Mouse (Mus musculus) MEL (cell line): ENCODE results near the gene Tmem88. TPM values are rescaled to one million over a fixed set of nuclear protein-coding genes. Genes with fewer than 3 reads are reported as not detected.

Experiments
- DNase-seq: peaks from one replicate; pipeline ENCODE4 v3.0.0; 2011; ENCODE audit warnings: low read depth, low spot score
- H3K27ac ChIP-seq: 2 replicates; pipeline ENCODE4 v1.5.1; 2012; ENCODE audit warnings: low read depth, mild to moderate bottlenecking, control low read depth, low read length, moderate library complexity; ENCODE audit not compliant: control insufficient read depth
- H3K27me3 ChIP-seq, 2 experiments: fragments of 150-350 bp in 1 of 2; sonication (generic) in 1 of 2; 2 replicates each; pipeline ENCODE4 v1.6.1; 2012; ENCODE audit warnings: low read length in 2 of 2, mild to moderate bottlenecking in 2 of 2, improper control_type of control experiment in 1 of 2, moderate library complexity in 1 of 2; ENCODE audit not compliant: insufficient read depth in 2 of 2, control insufficient read depth in 1 of 2
- H3K36me3 ChIP-seq, 2 experiments: 2 replicates each; pipeline ENCODE4 v1.6.1; 2012 to 2014; ENCODE audit warnings: low read length in 2 of 2, improper control_type of control experiment in 1 of 2, inconsistent platforms in 1 of 2, mild to moderate bottlenecking in 1 of 2; ENCODE audit not compliant: insufficient read depth in 2 of 2, control insufficient read depth in 1 of 2
- H3K4me1 ChIP-seq, 2 experiments: fragments of 150-350 bp in 1 of 2; sonication (generic) in 1 of 2; 2 replicates each; pipeline ENCODE4 v1.6.1; 2012; ENCODE audit warnings: low read length in 2 of 2, improper control_type of control experiment in 1 of 2, mild to moderate bottlenecking in 1 of 2; ENCODE audit not compliant: insufficient read depth in 2 of 2, control insufficient read depth in 1 of 2
- H3K4me3 ChIP-seq, 2 experiments: fragments of 150-350 bp in 1 of 2; sonication (generic) in 1 of 2; 2 replicates each; pipeline ENCODE4 v1.5.1; 2012; ENCODE audit warnings: low read depth in 2 of 2, low read length in 2 of 2, mild to moderate bottlenecking in 2 of 2, moderate library complexity in 2 of 2, control low read depth in 1 of 2, improper control_type of control experiment in 1 of 2; ENCODE audit not compliant: control insufficient read depth in 1 of 2, insufficient read depth in 1 of 2
- H3K79me2 ChIP-seq: 2 replicates; pipeline ENCODE4 v1.6.1; 2012; ENCODE audit warnings: mild to moderate bottlenecking, low read length, moderate library complexity; ENCODE audit not compliant: control insufficient read depth, poor library complexity, insufficient read depth
- H3K9ac ChIP-seq: 2 replicates; pipeline ENCODE4 v1.6.1; 2012; ENCODE audit warnings: low read depth, mild to moderate bottlenecking, control low read depth, low read length, moderate library complexity; ENCODE audit not compliant: control insufficient read depth, poor library complexity, severe bottlenecking
- H3K9me3 ChIP-seq: fragments of 150-350 bp; sonication (generic); replicated peaks from 2 replicates; pipeline ENCODE4 v1.6.1; 2012; ENCODE audit warnings: mild to moderate bottlenecking, low read length, improper control_type of control experiment, moderate library complexity; ENCODE audit not compliant: insufficient read depth
- BHLHE40 ChIP-seq: IDR thresholded peaks from 2 replicates; pipeline ENCODE4 v1.6.1; 2012; ENCODE audit warnings: low read depth, mild to moderate bottlenecking, inconsistent platforms, low read length, improper control_type of control experiment, borderline replicate concordance
- CHD1 ChIP-seq: IDR thresholded peaks from 2 replicates; pipeline ENCODE4 v1.6.1; 2012; ENCODE audit warnings: low read depth, mild to moderate bottlenecking, inconsistent platforms, low read length, improper control_type of control experiment
- CHD2 ChIP-seq: IDR thresholded peaks from 2 replicates; pipeline ENCODE4 v1.6.1; 2011; ENCODE audit warnings: low read length, improper control_type of control experiment
- EP300 ChIP-seq, 2 experiments: IDR thresholded peaks; 2 replicates each; pipeline ENCODE4 v1.6.1; 2011; ENCODE audit warnings: improper control_type of control experiment in 2 of 2, low read length in 2 of 2, low read depth in 1 of 2, mild to moderate bottlenecking in 1 of 2
- JUND ChIP-seq: IDR thresholded peaks from 2 replicates; pipeline ENCODE4 v1.6.1; 2011; ENCODE audit warnings: low read depth, mild to moderate bottlenecking, improper control_type of control experiment, low read length
- KAT2A ChIP-seq: conservative IDR thresholded peaks from 2 replicates; pipeline ENCODE4 v1.6.1; 2012; ENCODE audit warnings: low read depth, low read length, improper control_type of control experiment, inconsistent platforms
- MAX ChIP-seq: IDR thresholded peaks from 2 replicates; pipeline ENCODE4 v1.6.1; 2011; ENCODE audit warnings: low read length, improper control_type of control experiment
- MYB ChIP-seq: IDR thresholded peaks from 2 replicates; pipeline ENCODE4 v1.6.1; 2011; ENCODE audit warnings: mild to moderate bottlenecking, low read depth, low read length, improper control_type of control experiment
- MYC ChIP-seq: IDR thresholded peaks from 2 replicates; pipeline ENCODE4 v1.6.1; 2011; ENCODE audit warnings: low read depth, mild to moderate bottlenecking, low read length, improper control_type of control experiment, moderate library complexity
- POLR2A ChIP-seq, 2 experiments: IDR thresholded peaks; 2 replicates each; pipeline ENCODE4 v1.6.1; 2011 to 2012; ENCODE audit warnings: low read length in 2 of 2, mild to moderate bottlenecking in 2 of 2, control low read depth in 1 of 2, improper control_type of control experiment in 1 of 2, low read depth in 1 of 2, moderate library complexity in 1 of 2; ENCODE audit not compliant: control insufficient read depth in 1 of 2, insufficient read depth in 1 of 2, poor library complexity in 1 of 2
- RCOR1 ChIP-seq: IDR thresholded peaks from 2 replicates; pipeline ENCODE4 v1.6.1; 2012; ENCODE audit warnings: low read depth, mild to moderate bottlenecking, inconsistent platforms, low read length, improper control_type of control experiment
- TAL1 ChIP-seq: IDR thresholded peaks from 2 replicates; pipeline ENCODE4 v1.6.1; 2012; ENCODE audit warnings: mild to moderate bottlenecking, inconsistent platforms, low read length, moderate library complexity, mixed read lengths
- TBP ChIP-seq: IDR thresholded peaks from 2 replicates; pipeline ENCODE4 v1.8.0; 2011; ENCODE audit warnings: low read depth, low read length, improper control_type of control experiment
- UBTF ChIP-seq: IDR thresholded peaks from 2 replicates; pipeline ENCODE4 v1.6.1; 2012; ENCODE audit warnings: low read depth, mild to moderate bottlenecking, inconsistent platforms, low read length, improper control_type of control experiment, moderate library complexity, borderline replicate concordance; ENCODE audit not compliant: insufficient read depth
- USF2 ChIP-seq, 2 experiments: IDR thresholded peaks; 2 replicates each; pipeline ENCODE4 v1.6.1; 2011 to 2012; ENCODE audit warnings: improper control_type of control experiment in 2 of 2, low read length in 2 of 2, borderline replicate concordance in 1 of 2, inconsistent platforms in 1 of 2, low read depth in 1 of 2, mild to moderate bottlenecking in 1 of 2; ENCODE audit not compliant: insufficient read depth in 1 of 2
- ZKSCAN1 ChIP-seq: IDR thresholded peaks from 2 replicates; pipeline ENCODE4 v1.6.1; 2012; ENCODE audit warnings: low read depth, mild to moderate bottlenecking, inconsistent platforms, low read length, improper control_type of control experiment, moderate library complexity
- polyA plus RNA-seq, 2 experiments: library from polyadenylated mRNA; stranded (reverse) in 1 of 2; unstranded in 1 of 2; fragments of >175 nt in 1 of 2; fragments of >200 nt in 1 of 2; gene quantifications; 2 replicates each; pipeline versions ENCODE4 v1.2.1 to v1.2.4; 2012; ENCODE audit warnings: low replicate concordance in 2 of 2, low read depth in 1 of 2; ENCODE audit not compliant: insufficient read length in 2 of 2, insufficient read depth in 1 of 2, missing spikeins in 1 of 2
- total RNA-seq: library from RNA; depleted of rRNA; stranded (reverse); fragments of 300-350 nt; gene quantifications from 2 replicates; pipeline ENCODE4 v1.2.3, GENCODE M21; 2012

Tmem88 gene
- total and polyA plus RNA-seq, 3 experiments, result 0.39 to 0.45 TPM; not detected in 1

GRCm38 (mm10) chr11:69404595-69405396, 6.8 kb upstream of the Tmem88 start:
- Histone ChIP-seq H3K9ac (no peak overlapping the region), H3K79me2 (peaks cover 21% of the 10 kb centered on the region), H3K4me1 (peaks cover 0 to 7% of the 10 kb centered on the region in 2 experiments; a peak in 2 of 4 replicates), H3K27me3 (no peaks in the 10 kb centered on the region), H3K36me3 (peaks cover 2% of the 10 kb centered on the region in 2 experiments; a peak in 1 of 4 replicates), H3K27ac (no peak overlapping the region), H3K4me3 (no peak overlapping the region), H3K9me3 (no peaks in the 10 kb centered on the region)
- no peak for DNase-seq
- TF ChIP-seq KAT2A, result no peak
- TF ChIP-seq USF2 (IDR thresholded peaks at IDR 0.05; ENCODE audit: borderline replicate concordance in 1 of 2, insufficient read depth in 1 of 2, low read depth in 1 of 2, low read length in 2 of 2), result no peak
- no peak for TF ChIP-seq CHD1
- no peak for TF ChIP-seq JUND
- no peak for TF ChIP-seq BHLHE40
- TF ChIP-seq MYB, result no peak
- TF ChIP-seq MYC, result no peak
- TF ChIP-seq ZKSCAN1, result no peak
- TF ChIP-seq RCOR1, result no peak
- TF ChIP-seq TBP, result no peak
- no peak for TF ChIP-seq TAL1
- TF ChIP-seq UBTF, result no peak
- no peak for TF ChIP-seq CHD2
- TF ChIP-seq EP300 (IDR thresholded peaks at IDR 0.05; ENCODE audit: low read depth in 1 of 2, low read length in 2 of 2), result no peak
- no peak for TF ChIP-seq MAX

GRCm38 (mm10) chr11:69403691-69404594, 5.9 kb upstream of the Tmem88 start:
- TF ChIP-seq TAL1, result no peak
- TF ChIP-seq POLR2A (IDR thresholded peaks at IDR 0.05; ENCODE audit: control insufficient read depth in 1 of 2, insufficient read depth in 1 of 2, low read depth in 1 of 2, low read length in 2 of 2, poor library complexity in 1 of 2), result 0 out of 4 replicates have a peak, but pooled peaks of 1 of the 2 experiments have one; percentile 11
- no peak overlapping the region for H3K27ac ChIP-seq
- H3K4me1 ChIP-seq, result peaks cover 0 to 7% of the 10 kb centered on the region in 2 experiments; a peak in 2 of 4 replicates

More at GRCm38 (mm10) chr11:69403691-69404594, 5.9 kb upstream of the Tmem88 start:
- Histone ChIP-seq H3K36me3 (peaks cover 2% of the 10 kb centered on the region in 2 experiments; a peak in 2 of 4 replicates), H3K79me2 (peaks cover 17% of the 10 kb centered on the region), H3K9ac (no peak overlapping the region), H3K4me3 (no peak overlapping the region), H3K27me3 (no peaks in the 10 kb centered on the region), H3K9me3 (no peaks in the 10 kb centered on the region)
- no peak for DNase-seq
